Mouse (Mus musculus) layer of hippocampus, adult 2 months (tissue): ENCODE measurements around the gene Brsk2. TPM values are rescaled to one million over a fixed set of nuclear protein-coding genes. Genes with fewer than 3 reads are reported as not detected.
"Not testable (repeated sequence)": the region's sequence is repeated elsewhere in the genome, so short reads cannot be mapped to it uniquely, and the experiment has no call there.

Source experiments
- DNase-seq, 2 experiments: peaks; one replicate each; pipeline ENCODE4 v3.0.0; 2022; ENCODE audit warnings: low spot score in 2 of 2
- H3K27ac ChIP-seq: fragments of 200-600 bp; 2 replicates; pipeline ENCODE4 v1.8.1; 2022
- H3K4me3 ChIP-seq: fragments of 200-600 bp; 2 replicates; pipeline ENCODE4 v1.8.1; 2022; ENCODE audit warnings: mild to moderate bottlenecking
- CTCF ChIP-seq: fragments of 200-600 bp; conservative IDR thresholded peaks from 2 replicates; pipeline ENCODE4 v1.8.1; 2022; ENCODE audit warnings: antibody characterized with exemption, mild to moderate bottlenecking, moderate library complexity
- long read RNA-seq, 2 experiments: library from polyadenylated mRNA; stranded (forward); transcript quantifications; one replicate each; pipeline ENCODE4 v2.0.0; 2021; ENCODE audit warnings: borderline mapping rate in 2 of 2
- total RNA-seq, 2 experiments: library from RNA; stranded (reverse); gene quantifications; 2 replicates each; pipeline ENCODE4 v1.2.3; 2021

The Brsk2 gene
- total RNA-seq = 100 to 1,000 TPM; 175 to 181 TPM
- long read RNA-seq, experiment 1, full-length matches to known transcripts = 13 of 152 reads
- long read RNA-seq, experiment 1, partial matches to known transcripts = 36 of 152 reads
- long read RNA-seq, experiment 1, other reads (novel, unspliced or antisense) = 103 of 152 reads
- long read RNA-seq, experiment 2, full-length matches to known transcripts = 23 of 197 reads
- long read RNA-seq, experiment 2, partial matches to known transcripts = 37 of 197 reads
- long read RNA-seq, experiment 2, other reads (novel, unspliced or antisense) = 137 of 197 reads

DNA sequence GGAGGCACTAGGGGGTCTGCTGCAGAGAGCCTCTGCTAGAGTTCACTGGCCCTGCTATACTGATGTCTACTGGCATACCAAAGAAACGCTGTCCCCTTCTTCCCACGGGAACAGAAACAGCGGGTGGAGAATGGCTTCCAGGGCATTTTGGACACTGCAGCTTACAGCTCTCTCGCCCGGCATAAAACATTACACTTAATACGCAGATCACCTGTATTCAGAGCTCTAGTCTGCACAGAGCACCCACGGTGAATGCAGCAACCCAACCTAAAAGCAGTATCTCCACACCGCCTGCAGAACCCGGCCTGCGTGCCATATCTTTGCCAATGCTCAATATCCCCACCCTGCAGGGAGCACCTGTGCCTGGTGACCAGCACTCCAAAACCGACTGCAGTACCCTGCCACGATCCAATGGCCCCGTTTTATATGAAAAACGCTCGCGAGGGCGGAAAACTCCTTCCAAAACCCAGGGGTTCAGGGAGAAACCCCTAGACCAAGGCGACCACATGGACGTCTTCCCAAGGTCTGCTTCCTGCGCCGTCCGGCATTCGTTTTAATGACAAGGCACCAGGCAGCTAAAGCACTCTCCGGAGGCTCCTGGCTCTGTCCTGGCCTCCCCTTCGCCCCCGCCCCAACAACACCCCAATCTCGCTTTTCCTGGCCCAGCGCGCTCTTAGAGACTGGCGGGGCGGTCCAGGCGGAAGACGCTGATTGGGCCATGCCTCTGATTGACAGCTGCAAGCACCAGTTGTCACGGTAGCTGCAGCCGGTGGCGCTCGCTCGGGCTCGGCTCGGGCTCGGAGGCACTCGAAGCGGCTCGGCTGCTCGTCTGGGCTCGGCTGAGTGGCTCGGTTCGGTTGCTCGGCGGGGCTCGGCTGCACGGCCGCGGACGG, at the start of gene Brsk2:
Brsk2 (plus strand) TSS at position 846 of the 893 bp plus-strand sequence.
- peak; percentile 98 to 99 for DNase-seq
- no peak; the same call in 1 of the 2 replicates for TF ChIP-seq CTCF
- Histone ChIP-seq H3K4me3 (peak within 1 kb of the TSS; percentile 84), H3K27ac (peak within 1 kb of the TSS; percentile 96)

DNA sequence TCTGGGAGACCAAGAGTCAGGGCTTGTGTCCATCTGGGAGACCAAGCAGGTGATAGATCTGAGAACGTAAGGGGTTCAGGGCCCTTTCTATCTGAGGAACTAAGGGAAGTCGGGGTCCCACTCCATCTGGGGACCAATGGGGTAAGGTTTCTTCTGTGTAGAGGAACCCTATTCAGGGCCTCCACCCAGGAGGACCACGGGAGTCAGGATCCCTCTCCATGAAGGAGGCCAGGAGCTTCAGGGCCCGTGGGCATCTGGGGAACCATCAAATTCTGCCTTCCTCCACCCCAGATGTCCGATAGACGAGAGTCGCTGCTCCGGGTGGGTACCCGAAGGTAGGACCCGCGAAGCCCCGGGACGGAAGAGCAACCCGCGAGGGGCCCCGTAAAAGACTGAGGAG, 47.7 kb upstream of the Brsk2 start:
- no peak for TF ChIP-seq CTCF
- Histone ChIP-seq H3K27ac (peak overlapping the region; percentile 97), H3K4me3 (peak overlapping the region; percentile 92)
- no peak for DNase-seq

GRCm38 (mm10) chr7:141902269-141902729, 47.3 kb upstream of the Brsk2 start:
- TF ChIP-seq CTCF = no peak
- Histone ChIP-seq H3K27ac (peak overlapping the region; percentile 98), H3K4me3 (peak overlapping the region; percentile 92)
- peak; percentile 99 to 100 for DNase-seq

DNA sequence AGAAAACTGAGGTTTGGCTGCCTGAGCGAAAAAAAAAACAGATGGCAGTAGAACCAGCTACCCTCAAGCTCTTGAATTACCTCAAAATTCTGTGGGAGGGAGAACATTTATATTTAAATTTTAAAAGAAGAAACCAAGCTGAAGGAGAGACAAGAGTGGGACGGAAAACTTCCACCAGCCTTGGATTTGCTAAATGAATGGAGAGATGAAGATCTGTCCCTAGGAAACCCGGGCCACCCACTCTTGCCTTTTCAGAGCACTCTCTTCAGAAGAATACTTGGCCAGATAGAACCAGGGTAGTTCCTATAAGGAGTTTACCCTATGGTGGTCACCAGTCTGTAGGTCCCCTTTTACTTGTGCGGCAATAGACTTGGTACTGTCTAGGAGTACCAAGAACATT, 46.8 kb upstream of the Brsk2 start:
- no peak for TF ChIP-seq CTCF
- H3K27ac ChIP-seq = peak overlapping the region; percentile 98
- DNase-seq = peak in 1 of 2 experiments; percentile 48

GRCm38 (mm10) chr7:141908591-141908990, 41.0 kb upstream of the Brsk2 start:
- H3K27ac ChIP-seq = peak overlapping the region; percentile 63
- TF ChIP-seq CTCF = no peak
- no peak overlapping the region for H3K4me3 ChIP-seq
- peak; percentile 51 to 61 for DNase-seq

More for the DNA sequence above, 46.8 kb upstream of the Brsk2 start:
- peak overlapping the region; percentile 92 for H3K4me3 ChIP-seq

- DNase-seq = no peak
- no peak overlapping the region for H3K27ac ChIP-seq
- no peak overlapping the region for H3K4me3 ChIP-seq
- TF ChIP-seq CTCF = no peak
These were observed 38.2 kb upstream of the Brsk2 start for GRCm38 (mm10) chr7:141911305-141911704.

- no peak for DNase-seq
- TF ChIP-seq CTCF = no peak
- Histone ChIP-seq H3K4me3 (no peak within 1 kb of the TSS), H3K27ac (no peak within 1 kb of the TSS)
These were observed 31.1 kb upstream of the Brsk2 start, which contains the start of gene Tollip for GRCm38 (mm10) chr7:141918407-141918806. TSS of gene Tollip (minus strand) at chr7:141918507.

DNA sequence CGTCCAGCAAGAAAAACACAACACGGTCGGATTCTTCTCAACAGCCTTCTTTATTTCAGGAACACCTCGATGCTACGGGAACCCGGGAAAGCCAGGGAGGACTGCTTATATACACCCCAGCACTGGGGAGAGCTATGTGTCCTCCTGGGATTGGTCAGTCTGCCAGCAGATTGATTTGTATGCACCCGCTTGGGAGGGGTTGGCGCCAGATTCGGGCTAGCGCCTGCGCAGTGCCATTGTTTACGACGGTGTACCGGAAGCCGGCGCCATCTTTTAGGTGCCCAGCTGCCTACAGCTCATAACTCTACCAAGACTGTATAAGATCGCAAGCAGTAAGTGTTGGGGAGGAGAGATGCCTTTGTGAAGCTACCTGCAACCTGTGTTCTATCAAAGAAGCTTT, 25.4 kb upstream of the Brsk2 start:
- not testable (repeated sequence) for H3K27ac ChIP-seq, DNase-seq, H3K4me3 ChIP-seq

DNA sequence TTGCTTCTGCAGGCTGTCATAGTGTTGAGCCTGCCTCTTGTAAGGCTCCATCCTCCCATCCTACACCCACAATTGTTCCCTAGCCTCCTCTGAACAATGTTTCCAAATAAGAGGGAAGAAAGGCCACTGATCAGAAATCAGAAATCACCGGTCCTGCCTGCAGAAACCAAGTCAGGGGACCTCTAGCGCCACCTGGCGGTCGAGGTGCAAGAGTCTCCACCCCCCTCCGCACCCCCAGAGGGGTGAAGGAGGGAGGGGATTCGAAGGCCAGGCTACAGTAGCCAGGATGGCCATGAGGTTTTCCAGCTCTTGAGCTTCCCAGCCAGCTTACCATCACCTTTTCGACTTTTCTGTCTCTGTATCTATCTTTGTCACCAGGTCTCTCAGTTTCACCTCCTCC, 24.6 kb upstream of the Brsk2 start:
- peak; percentile 67 to 90 for DNase-seq
- TF ChIP-seq CTCF = peak; percentile 99
- H3K27ac ChIP-seq = no peak overlapping the region
- no peak overlapping the region for H3K4me3 ChIP-seq

- no peak for DNase-seq
- no peak for TF ChIP-seq CTCF
- no peak overlapping the region for H3K27ac ChIP-seq
- no peak overlapping the region for H3K4me3 ChIP-seq
These were observed 20.9 kb upstream of the Brsk2 start for GRCm38 (mm10) chr7:141928642-141929041.

GRCm38 (mm10) chr7:141934128-141934898, 15.2 kb upstream of the Brsk2 start:
- no peak for DNase-seq
- no peak for TF ChIP-seq CTCF
- no peak overlapping the region for H3K4me3 ChIP-seq
- H3K27ac ChIP-seq = no peak overlapping the region

GRCm38 (mm10) chr7:141934951-141935350, 14.6 kb upstream of the Brsk2 start:
- H3K27ac ChIP-seq = no peak overlapping the region
- no peak for TF ChIP-seq CTCF
- H3K4me3 ChIP-seq = no peak overlapping the region
- DNase-seq = no peak
